Mouse (Mus musculus) ES-Bruce4 (cell line): ENCODE results near the gene Magi2.
"Not testable (repeated sequence)": the region's sequence is repeated elsewhere in the genome, so short reads cannot be mapped to it uniquely, and the experiment has no call there.

Experiments
- CTCF ChIP-seq: IDR thresholded peaks from one replicate; pipeline ENCODE4 v1.8.1; 2011; ENCODE audit warnings: low read depth, low read length
- POLR2A ChIP-seq: IDR thresholded peaks from one replicate; pipeline ENCODE4 v1.8.1; 2011; ENCODE audit warnings: low read length; ENCODE audit not compliant: insufficient read depth

- TF ChIP-seq POLR2A, CTCF: not testable (repeated sequence)
These were observed 1479.8 kb downstream of the Magi2 start for GRCm38 (mm10) chr5:20706322-20707282.
